Mouse (Mus musculus): Measurements from ENCODE around the gene Amd1. TPM values are rescaled to one million over a fixed set of nuclear protein-coding genes. Genes with fewer than 3 reads are reported as not detected.
A peak's percentile ranks its signal among the peaks of the same experiment; 100 is the strongest.

Gene Amd1
- polyA plus RNA-seq, 1 experiment, result 18.4 TPM

- H3K27me3 ChIP-seq (replicated peaks; ENCODE audit: control insufficient read depth, insufficient read depth, low read length), result no peaks in the 10 kb centered on the region
- no peaks in the 10 kb centered on the region for H3K4me1 ChIP-seq (ENCODE audit: control insufficient read depth, insufficient read depth, low read length)
- DNase-seq, result no peak
- no peak overlapping the region for H3K27ac ChIP-seq (ENCODE audit: insufficient read depth, low read depth, low read length)
- peaks cover 1% of the 10 kb centered on the region; the same call in 1 of the 2 replicates for H3K36me3 ChIP-seq (ENCODE audit: control insufficient read depth, insufficient read depth, low read length)
- no peak overlapping the region for H3K4me3 ChIP-seq (ENCODE audit: insufficient read depth, low read depth, low read length)
- TF ChIP-seq CTCF (conservative IDR thresholded peaks at IDR 0.05; ENCODE audit: insufficient read depth, insufficient read length, low read depth, low read length) (no peak), POLR2A (IDR thresholded peaks at IDR 0.05; ENCODE audit: low read depth, low read length) (no peak)
- WGBS, result 92% methylated on average over 6 of the region's 6 CpGs
Observed at GRCm38 (mm10) chr10:40250969-40251368, 51.0 kb downstream of the Amd1 start.

- no peaks in the 10 kb centered on the region for H3K4me1 ChIP-seq (ENCODE audit: control insufficient read depth, insufficient read depth, low read length)
- H3K36me3 ChIP-seq (ENCODE audit: control insufficient read depth, insufficient read depth, low read length), result peaks cover 1% of the 10 kb centered on the region; the same call in 1 of the 2 replicates
- H3K27me3 ChIP-seq (replicated peaks; ENCODE audit: control insufficient read depth, insufficient read depth, low read length), result no peaks in the 10 kb centered on the region
- WGBS, result 88% methylated on average over 9 of the region's 9 CpGs
- TF ChIP-seq POLR2A (IDR thresholded peaks at IDR 0.05; ENCODE audit: low read depth, low read length) (no peak), CTCF (conservative IDR thresholded peaks at IDR 0.05; ENCODE audit: insufficient read depth, insufficient read length, low read depth, low read length) (no peak)
- no peak overlapping the region for H3K4me3 ChIP-seq (ENCODE audit: insufficient read depth, low read depth, low read length)
- no peak for DNase-seq
- no peak overlapping the region for H3K27ac ChIP-seq (ENCODE audit: insufficient read depth, low read depth, low read length)
Observed at GRCm38 (mm10) chr10:40249625-40250024, 52.4 kb downstream of the Amd1 start.

GRCm38 (mm10) chr10:40247166-40247716, 54.7 kb downstream of the Amd1 start:
- H3K4me3 ChIP-seq (ENCODE audit: insufficient read depth, low read depth, low read length), result peak overlapping the region; percentile 90
- 25% methylated on average over 11 of the region's 11 CpGs for WGBS
- no peaks in the 10 kb centered on the region for H3K4me1 ChIP-seq (ENCODE audit: control insufficient read depth, insufficient read depth, low read length)
- no peaks in the 10 kb centered on the region; the same call in 1 of the 2 replicates for H3K36me3 ChIP-seq (ENCODE audit: control insufficient read depth, insufficient read depth, low read length)
- no peaks in the 10 kb centered on the region for H3K27me3 ChIP-seq (replicated peaks; ENCODE audit: control insufficient read depth, insufficient read depth, low read length)
- DNase-seq, result no peak
- H3K27ac ChIP-seq (ENCODE audit: insufficient read depth, low read depth, low read length), result peak overlapping the region; percentile 76
- TF ChIP-seq CTCF (conservative IDR thresholded peaks at IDR 0.05; ENCODE audit: insufficient read depth, insufficient read length, low read depth, low read length) (no peak), POLR2A (IDR thresholded peaks at IDR 0.05; ENCODE audit: low read depth, low read length) (no peak)

GRCm38 (mm10) chr10:40246374-40247165, 55.4 kb downstream of the Amd1 start, which contains the start of gene Rpf2:
Gene Rpf2, minus strand, starts transcription at chr10:40247036.
- peak; percentile 90 for DNase-seq
- WGBS, result under 1% methylated on average over 54 of the region's 54 CpGs
- no peak for TF ChIP-seq POLR2A (IDR thresholded peaks at IDR 0.05; ENCODE audit: low read depth, low read length)
- TF ChIP-seq CTCF (conservative IDR thresholded peaks at IDR 0.05; ENCODE audit: insufficient read depth, insufficient read length, low read depth, low read length), result no peak
- Histone ChIP-seq H3K36me3 (ENCODE audit: control insufficient read depth, insufficient read depth, low read length) (no peaks in the 10 kb centered on the region; the same call in 1 of the 2 replicates), H3K27ac (ENCODE audit: insufficient read depth, low read depth, low read length) (peak within 1 kb of the TSS; percentile 76), H3K4me3 (ENCODE audit: insufficient read depth, low read depth, low read length) (peak within 1 kb of the TSS; percentile 90), H3K27me3 (replicated peaks; ENCODE audit: control insufficient read depth, insufficient read depth, low read length) (no peaks in the 10 kb centered on the region), H3K4me1 (ENCODE audit: control insufficient read depth, insufficient read depth, low read length) (no peaks in the 10 kb centered on the region)

- TF ChIP-seq POLR2A (IDR thresholded peaks at IDR 0.05; ENCODE audit: low read depth, low read length), result no peak
- TF ChIP-seq CTCF (conservative IDR thresholded peaks at IDR 0.05; ENCODE audit: insufficient read depth, insufficient read length, low read depth, low read length), result no peak
- WGBS, result 96% methylated on average over 5 of the region's 5 CpGs
- no peak for DNase-seq
- H3K36me3 ChIP-seq (ENCODE audit: control insufficient read depth, insufficient read depth, low read length), result no peaks in the 10 kb centered on the region; the same call in 1 of the 2 replicates
- H3K4me3 ChIP-seq (ENCODE audit: insufficient read depth, low read depth, low read length), result no peak overlapping the region
- H3K4me1 ChIP-seq (ENCODE audit: control insufficient read depth, insufficient read depth, low read length), result no peaks in the 10 kb centered on the region; the same call in 1 of the 2 replicates
- no peak overlapping the region for H3K27ac ChIP-seq (ENCODE audit: insufficient read depth, low read depth, low read length)
- no peaks in the 10 kb centered on the region for H3K27me3 ChIP-seq (replicated peaks; ENCODE audit: control insufficient read depth, insufficient read depth, low read length)
Observed at GRCm38 (mm10) chr10:40237826-40238225, 64.2 kb downstream of the Amd1 start.

Other genes starting within 250 kb of the Amd1 start
- gene Slc16a10, start 159.9 kb downstream of the Amd1 start, polyA plus RNA-seq (2012; rRNA removed), result 56.8 and 57.2 TPM in 2 replicates
- 2.9 and 5.6 TPM in 2 replicates for gene Rpf2, start 55.1 kb downstream of the Amd1 start, polyA plus RNA-seq (2012; rRNA removed)
- gene Gtf3c6, start 44.1 kb downstream of the Amd1 start, polyA plus RNA-seq (2012; rRNA removed), result 9.5 and 11.7 TPM in 2 replicates
- 6.6 and 6.8 TPM in 2 replicates for gene Cdk19, start 37.4 kb upstream of the Amd1 start, polyA plus RNA-seq (2012; rRNA removed)